Mouse (Mus musculus) neural tube, embryonic 15.5 days (tissue): Measurements from ENCODE around the gene Necab2. TPM values are rescaled to one million over a fixed set of nuclear protein-coding genes. Genes with fewer than 3 reads are reported as not detected.
A peak's percentile ranks its signal among the peaks of the same experiment; 100 is the strongest.

ENCODE experiments used
- ATAC-seq: fragments of 200-750 bp; cut with Nextera tagmentation; 2 replicates; pipeline ENCODE4 v1.8.0; 2017; ENCODE audit warnings: mild to moderate bottlenecking, moderate TSS enrichment, moderate library complexity; ENCODE audit not compliant: low FRiP score
- H3K27ac ChIP-seq: fragments of 300-500 bp; sonication (generic); replicated peaks from 2 replicates; pipeline ENCODE4 v1.5.1; 2015; ENCODE audit warnings: mild to moderate bottlenecking, inconsistent platforms
- H3K27me3 ChIP-seq: fragments of 300-500 bp; sonication (generic); replicated peaks from 2 replicates; pipeline ENCODE4 v1.6.1; 2015; ENCODE audit warnings: inconsistent platforms
- H3K36me3 ChIP-seq: fragments of 300-500 bp; sonication (generic); 2 replicates; pipeline ENCODE4 v1.6.1; 2015; ENCODE audit warnings: inconsistent platforms
- H3K4me1 ChIP-seq: fragments of 300-500 bp; sonication (generic); 2 replicates; pipeline ENCODE4 v1.6.1; 2015; ENCODE audit warnings: inconsistent platforms
- H3K4me2 ChIP-seq: fragments of 300-500 bp; sonication (generic); 2 replicates; pipeline ENCODE4 v1.6.1; 2015; ENCODE audit warnings: inconsistent platforms, mild to moderate bottlenecking, moderate library complexity
- H3K4me3 ChIP-seq: fragments of 300-500 bp; sonication (generic); replicated peaks from 2 replicates; pipeline ENCODE4 v1.5.1; 2015; ENCODE audit warnings: mild to moderate bottlenecking, inconsistent platforms
- H3K9ac ChIP-seq: fragments of 300-500 bp; sonication (generic); replicated peaks from 2 replicates; pipeline ENCODE4 v1.6.1; 2015; ENCODE audit warnings: mild to moderate bottlenecking, inconsistent platforms
- H3K9me3 ChIP-seq: fragments of 300-500 bp; sonication (generic); replicated peaks from 2 replicates; pipeline ENCODE4 v1.6.1; 2016; ENCODE audit warnings: inconsistent platforms
- WGBS: fragments of 180-500 bp; shearing (Covaris S2); methylation state at CpG from one replicate; pipeline ENCODE4 v1.1.7; 2015; ENCODE audit warnings: mixed read lengths; 5-methylcytosine and 5-hydroxymethylcytosine counted together
- polyA plus RNA-seq: library from polyadenylated mRNA; unstranded; fragments of >200 nt; fragmentation: Nextera tagmentation; extraction: Ambion mirVana; gene quantifications from 2 replicates; pipeline ENCODE4 v1.2.1, GENCODE M21; 2015

The Necab2 gene
- polyA plus RNA-seq, result 35.3 and 45.3 TPM in 2 replicates

DNA sequence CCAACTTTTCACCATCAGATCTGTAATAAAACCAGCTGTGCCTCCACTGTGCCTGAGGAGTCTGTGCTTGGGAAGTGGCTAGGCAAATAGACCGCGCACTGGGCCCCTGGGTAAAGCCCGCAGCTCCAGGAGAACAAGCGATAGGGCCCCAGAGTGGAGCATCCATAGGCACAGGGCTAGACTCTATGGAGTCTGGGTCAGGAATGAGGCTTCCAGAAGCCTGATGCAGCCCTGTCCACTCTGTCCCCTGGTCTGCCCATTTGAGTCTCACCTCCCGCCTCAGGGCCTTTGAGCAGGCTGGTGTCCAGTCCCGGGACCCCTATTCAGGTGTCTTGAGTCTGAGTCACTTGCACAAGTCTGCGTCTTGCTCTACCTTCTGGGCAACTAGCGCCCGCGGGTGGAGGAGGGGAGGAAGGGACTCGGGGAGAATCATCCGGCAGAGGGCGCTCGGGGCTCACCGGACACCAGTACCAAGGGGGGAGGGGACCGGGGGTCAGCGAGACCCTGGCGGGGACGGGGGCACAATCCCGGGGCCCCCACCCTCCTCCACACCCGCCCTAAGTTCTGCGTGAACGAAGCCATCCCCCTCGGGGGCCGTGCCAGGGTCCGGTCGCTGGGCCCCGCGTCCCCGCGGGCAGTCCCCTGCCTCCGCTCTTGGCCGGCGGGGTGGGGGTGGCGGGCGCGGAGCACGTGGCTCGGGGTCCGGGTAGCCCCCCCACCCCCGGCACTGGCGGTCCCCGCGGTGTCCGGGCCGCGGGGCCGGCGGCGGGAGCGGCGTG is at the start of gene Necab2:
Necab2 (plus strand) TSS at position 509 of the 779 bp plus-strand sequence.
- WGBS, result 3% methylated on average over 30 of the region's 52 CpGs
- H3K27ac ChIP-seq, result no peak within 1 kb of the TSS; the same call in 1 of the 2 replicates

DNA sequence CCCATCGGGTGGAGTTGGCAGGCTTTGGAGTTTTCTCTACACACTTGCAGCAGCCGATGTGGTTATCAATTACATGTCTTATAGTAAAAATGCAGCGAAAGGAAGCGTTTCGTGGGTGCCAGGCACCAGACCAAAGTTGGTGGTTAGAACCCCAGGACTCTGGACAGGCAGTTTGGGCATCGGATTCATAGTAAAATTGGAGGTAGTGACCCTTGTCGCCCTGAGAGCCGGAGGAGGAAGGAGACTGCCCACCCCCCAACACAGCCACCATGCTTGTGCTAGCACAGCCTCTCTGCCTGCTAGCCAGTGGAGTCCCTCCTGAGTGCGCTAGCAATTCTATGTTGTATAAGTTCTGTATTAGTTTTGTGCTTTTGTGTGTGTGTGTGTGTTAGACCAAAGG is 48.0 kb upstream of the Necab2 start:
- Histone ChIP-seq H3K9me3 (no peaks in the 10 kb centered on the region), H3K27ac (no peak overlapping the region), H3K9ac (no peak overlapping the region), H3K27me3 (no peaks in the 10 kb centered on the region), H3K36me3 (peaks cover 15% of the 10 kb centered on the region), H3K4me1 (peaks cover 35% of the 10 kb centered on the region), H3K4me2 (no peak overlapping the region), H3K4me3 (no peak overlapping the region)
- WGBS, result 85% methylated on average over 9 of the region's 9 CpGs
- no peak for ATAC-seq

More for the DNA sequence above, at the start of gene Necab2:
- Histone ChIP-seq H3K9me3 (no peaks in the 10 kb centered on the region), H3K4me3 (peak within 1 kb of the TSS; percentile 69), H3K9ac (peak within 1 kb of the TSS; percentile 74), H3K4me2 (peak within 1 kb of the TSS; percentile 92), H3K36me3 (no peaks in the 10 kb centered on the region), H3K27me3 (peaks cover 18% of the 10 kb centered on the region), H3K4me1 (peaks cover 22% of the 10 kb centered on the region)
- ATAC-seq, result peak; percentile 70

DNA sequence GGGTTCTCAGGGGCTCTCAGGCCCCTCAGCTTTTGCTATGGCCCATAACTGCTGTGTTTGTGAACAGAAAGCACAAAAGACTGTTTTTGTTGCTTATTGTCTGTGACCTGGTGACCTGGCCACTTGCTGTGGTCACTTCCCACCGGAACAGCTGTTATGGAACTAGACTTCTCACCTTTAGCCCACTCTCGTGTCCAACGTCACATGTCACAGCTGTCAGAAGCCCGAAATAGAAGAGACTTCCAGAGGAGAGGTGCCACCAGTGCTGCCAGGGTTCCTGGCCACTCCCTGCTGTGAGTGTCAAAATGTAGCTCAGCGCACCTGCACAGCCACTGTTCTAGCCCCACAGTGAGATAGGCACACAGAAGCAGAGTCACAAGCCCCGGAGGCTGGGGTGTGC is 47.3 kb upstream of the Necab2 start:
- ATAC-seq, result no peak
- H3K4me2 ChIP-seq, result no peak overlapping the region
- 71% methylated on average over 6 of the region's 6 CpGs for WGBS

DNA sequence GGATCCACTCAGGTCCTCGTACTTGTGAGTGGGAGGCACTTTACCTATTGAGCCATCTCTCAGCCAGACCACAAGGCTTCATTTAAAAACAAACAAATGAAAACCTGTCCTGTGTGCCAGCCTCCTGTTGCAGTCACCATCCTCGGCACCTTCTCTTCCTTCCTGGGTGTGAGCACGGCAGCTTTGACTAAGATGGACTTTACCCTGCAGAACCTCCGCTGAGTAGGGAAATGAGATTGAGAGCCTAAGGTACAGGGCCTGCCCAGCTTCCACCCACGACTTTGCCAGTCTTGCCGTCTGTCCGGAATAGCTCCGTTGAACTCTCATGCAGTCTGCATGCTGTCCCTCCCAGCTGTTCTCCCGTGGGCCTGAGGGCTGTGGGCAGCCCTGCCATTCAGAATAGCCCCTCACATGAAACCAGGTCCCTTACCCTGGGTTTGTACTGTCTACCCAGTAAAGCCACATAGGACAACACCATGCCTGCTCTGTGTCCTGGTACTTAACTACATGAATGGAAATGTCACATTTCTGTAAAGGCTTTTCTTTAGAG is 46.3 kb upstream of the Necab2 start:
- Histone ChIP-seq H3K9me3 (no peaks in the 10 kb centered on the region), H3K27ac (no peak overlapping the region), H3K4me3 (no peak overlapping the region), H3K4me2 (no peak overlapping the region), H3K4me1 (peaks cover 28% of the 10 kb centered on the region), H3K27me3 (no peaks in the 10 kb centered on the region), H3K9ac (no peak overlapping the region), H3K36me3 (peaks cover 29% of the 10 kb centered on the region)
- no peak for ATAC-seq
- 86% methylated on average over 9 of the region's 9 CpGs for WGBS

More for the DNA sequence above, 47.3 kb upstream of the Necab2 start:
- H3K9me3 ChIP-seq, result no peaks in the 10 kb centered on the region
- no peak overlapping the region for H3K4me3 ChIP-seq
- H3K27me3 ChIP-seq, result no peaks in the 10 kb centered on the region
- peaks cover 30% of the 10 kb centered on the region for H3K4me1 ChIP-seq
- H3K36me3 ChIP-seq, result peaks cover 21% of the 10 kb centered on the region
- no peak overlapping the region for H3K9ac ChIP-seq
- H3K27ac ChIP-seq, result no peak overlapping the region

DNA sequence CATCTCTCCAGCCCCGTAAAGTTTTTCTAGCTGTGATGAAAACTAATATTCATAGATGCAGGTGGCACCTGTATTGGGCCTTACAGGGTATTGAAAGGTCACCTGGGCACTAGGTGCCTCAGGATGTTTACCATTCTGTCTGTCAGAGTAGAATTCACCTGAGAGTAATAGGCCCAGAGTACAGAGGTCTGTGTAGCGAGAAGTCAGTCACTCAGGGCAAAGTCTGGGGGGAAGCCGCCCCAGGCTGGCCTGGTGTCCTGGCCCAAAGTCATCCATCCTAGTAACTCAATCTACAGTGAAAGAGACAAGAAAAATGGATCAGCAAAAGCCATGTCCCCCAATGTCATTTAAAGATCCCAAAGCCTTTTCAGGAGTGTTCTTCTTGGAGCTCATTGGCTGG is 45.6 kb upstream of the Necab2 start:
- Histone ChIP-seq H3K9me3 (no peaks in the 10 kb centered on the region), H3K4me2 (no peak overlapping the region), H3K27me3 (no peaks in the 10 kb centered on the region), H3K4me3 (no peak overlapping the region), H3K4me1 (peaks cover 22% of the 10 kb centered on the region), H3K36me3 (peaks cover 32% of the 10 kb centered on the region), H3K9ac (no peak overlapping the region), H3K27ac (no peak overlapping the region)
- no peak for ATAC-seq
- 93% methylated on average over 3 of the region's 3 CpGs for WGBS

DNA sequence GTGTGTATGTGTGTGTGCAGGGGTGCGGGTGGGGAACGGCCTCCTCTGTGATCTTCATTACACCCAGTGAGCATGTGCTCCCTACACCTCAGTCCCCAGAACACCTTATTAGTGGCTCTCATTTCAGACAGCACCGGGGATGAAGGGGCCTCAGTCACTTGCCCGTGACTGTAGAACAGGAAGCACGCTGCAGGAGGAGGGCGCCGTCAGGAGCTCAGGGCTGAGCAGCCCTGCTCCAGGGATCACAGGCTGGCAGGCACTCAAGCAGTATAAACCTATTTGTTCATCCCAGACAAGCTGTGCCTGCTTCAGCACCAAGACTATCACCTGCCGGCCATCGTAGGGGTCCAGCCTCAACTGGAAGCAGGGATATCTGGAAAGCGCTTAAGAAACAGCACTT is 42.6 kb upstream of the Necab2 start:
- H3K27me3 ChIP-seq, result no peaks in the 10 kb centered on the region
- H3K36me3 ChIP-seq, result peaks cover 49% of the 10 kb centered on the region
- no peak overlapping the region for H3K27ac ChIP-seq
- H3K9ac ChIP-seq, result no peak overlapping the region
- no peak for ATAC-seq
- H3K4me2 ChIP-seq, result no peak overlapping the region
- no peaks in the 10 kb centered on the region for H3K9me3 ChIP-seq
- whole genome bisulfite sequencing, result 85% methylated on average over 10 of the region's 10 CpGs
- H3K4me1 ChIP-seq, result 0 out of 2 replicates have a peak, but pooled peaks cover 2% of the 10 kb centered on the region
- H3K4me3 ChIP-seq, result no peak overlapping the region

DNA sequence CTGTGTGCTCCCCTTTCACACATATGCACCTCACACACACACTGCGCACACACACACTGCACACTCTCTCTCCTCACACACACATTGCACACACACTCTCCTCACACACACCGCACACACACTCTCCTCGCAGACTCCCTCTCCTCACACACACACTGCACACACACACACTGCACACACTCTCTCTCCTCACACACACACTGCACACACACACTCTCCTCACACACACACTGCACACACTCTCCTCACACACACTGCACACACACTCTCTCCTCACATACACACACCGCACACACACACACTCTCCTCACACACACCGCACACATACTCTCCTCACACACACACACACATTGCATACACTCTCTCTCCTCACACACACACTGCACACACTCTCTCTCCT is 41.9 kb upstream of the Necab2 start:
- Histone ChIP-seq H3K4me3 (no peak overlapping the region), H3K36me3 (peaks cover 57% of the 10 kb centered on the region), H3K27me3 (no peaks in the 10 kb centered on the region), H3K9me3 (no peaks in the 10 kb centered on the region), H3K4me2 (no peak overlapping the region), H3K27ac (no peak overlapping the region), H3K4me1 (no peaks in the 10 kb centered on the region), H3K9ac (no peak overlapping the region)
- WGBS, result 97% methylated on average over 5 of the region's 5 CpGs
- no peak for ATAC-seq

DNA sequence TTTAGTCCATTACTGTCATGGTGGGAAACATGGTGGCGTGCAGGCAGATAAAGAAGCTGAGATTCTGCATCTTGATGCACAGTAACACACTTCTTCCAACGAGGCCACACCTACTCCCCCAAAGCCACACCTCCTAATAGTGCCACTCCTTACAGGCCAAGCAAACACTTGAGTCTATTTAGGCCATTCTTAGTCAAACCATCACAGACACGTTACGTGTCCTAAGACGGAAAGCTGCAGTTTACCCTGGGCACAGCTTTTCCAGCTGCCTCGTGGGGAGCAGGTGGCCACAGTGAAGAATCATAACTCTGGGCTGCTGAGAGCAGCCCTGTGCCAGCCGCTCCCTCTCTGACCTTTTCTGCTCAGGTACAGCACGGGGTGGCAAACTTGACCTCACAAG is 38.2 kb upstream of the Necab2 start:
- Histone ChIP-seq H3K9ac (no peak overlapping the region), H3K27me3 (no peaks in the 10 kb centered on the region), H3K4me3 (no peak overlapping the region), H3K36me3 (peaks cover 65% of the 10 kb centered on the region), H3K27ac (no peak overlapping the region), H3K4me2 (no peak overlapping the region), H3K4me1 (peaks cover 4% of the 10 kb centered on the region), H3K9me3 (no peaks in the 10 kb centered on the region)
- WGBS, result 78% methylated on average over 8 of the region's 8 CpGs
- ATAC-seq, result no peak

DNA sequence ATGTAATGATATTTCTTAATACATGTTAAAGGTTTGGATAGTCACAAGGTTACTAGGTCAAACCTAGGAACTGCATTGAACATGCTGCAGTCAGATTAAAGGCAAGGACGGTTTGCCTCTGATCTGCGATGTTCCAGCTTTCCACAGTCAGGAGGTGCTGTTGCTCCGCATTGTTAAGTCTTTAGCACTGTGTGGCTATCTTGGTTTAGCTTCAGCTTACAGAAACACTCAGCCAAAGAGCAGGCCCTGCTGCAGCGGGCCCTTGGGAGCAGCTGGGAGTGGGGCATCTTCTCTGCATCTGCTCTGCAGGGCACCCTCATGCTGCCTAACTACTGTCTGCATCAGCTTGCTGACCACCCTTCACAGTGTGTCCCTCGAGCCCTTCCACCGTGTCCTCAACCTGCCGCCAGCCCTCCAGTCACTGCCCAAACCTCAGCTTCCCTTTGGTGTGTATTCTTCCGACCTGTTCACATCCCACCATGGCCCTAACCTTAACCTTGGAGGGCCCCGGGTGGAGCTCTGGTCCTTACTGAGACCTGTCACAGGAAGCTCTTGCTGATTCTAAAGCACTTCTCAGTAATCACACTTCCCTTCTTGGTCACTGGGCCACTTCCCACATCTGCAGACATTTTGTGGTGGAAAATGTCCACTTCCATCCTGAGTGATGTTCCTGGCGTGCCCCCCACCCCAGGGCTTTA is 34.3 kb upstream of the Necab2 start:
- Histone ChIP-seq H3K4me1 (peaks cover 4% of the 10 kb centered on the region), H3K9ac (no peak overlapping the region), H3K9me3 (no peaks in the 10 kb centered on the region), H3K27ac (0 out of 2 replicates have a peak overlapping the region, but pooled peaks have one; percentile 1), H3K36me3 (peaks cover 42% of the 10 kb centered on the region), H3K27me3 (0 out of 2 replicates have a peak, but pooled peaks cover 2% of the 10 kb centered on the region), H3K4me2 (no peak overlapping the region), H3K4me3 (no peak overlapping the region)
- WGBS, result 62% methylated on average over 10 of the region's 10 CpGs
- ATAC-seq, result no peak

DNA sequence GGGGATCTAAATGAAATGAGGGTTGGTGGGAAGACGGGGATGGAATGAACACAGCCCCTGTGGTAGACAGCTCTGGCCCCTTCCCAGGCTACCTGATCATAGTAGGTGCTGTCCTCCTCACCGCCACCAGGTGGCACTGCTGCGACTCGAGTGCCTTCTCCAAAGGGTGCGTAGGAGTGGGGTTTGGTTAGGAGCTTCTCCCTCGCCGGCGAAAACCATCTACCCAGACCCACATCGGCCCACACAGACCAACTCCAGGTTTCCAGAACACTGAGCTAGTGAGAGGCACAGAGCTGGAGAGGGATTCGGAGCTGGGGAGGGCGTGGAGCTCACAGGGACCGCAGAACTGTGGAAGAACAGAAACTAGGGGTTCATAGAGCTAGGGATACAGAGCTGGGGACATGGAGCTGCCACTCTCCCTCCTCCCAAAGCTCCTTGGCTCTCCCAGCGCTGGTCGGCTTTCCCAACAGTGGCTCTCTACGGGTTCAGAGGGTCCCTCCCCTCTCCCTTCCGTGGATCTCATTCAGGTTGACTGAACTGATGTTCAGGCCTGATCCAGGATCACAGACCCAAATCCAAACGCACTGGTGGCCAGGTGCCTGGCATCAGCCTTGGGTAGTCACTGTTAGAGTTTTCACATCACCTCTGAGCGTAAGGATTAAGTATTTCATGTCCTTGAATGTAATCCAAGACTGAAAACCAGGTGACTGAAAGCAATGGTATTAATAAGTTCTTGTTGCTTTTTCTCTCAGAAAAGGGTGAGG is 33.6 kb upstream of the Necab2 start:
- H3K4me1 ChIP-seq, result peaks cover 4% of the 10 kb centered on the region
- 11% methylated on average over 18 of the region's 18 CpGs for WGBS
- 0 out of 2 replicates have a peak, but pooled peaks cover 2% of the 10 kb centered on the region for H3K27me3 ChIP-seq
- H3K4me2 ChIP-seq, result peak overlapping the region; percentile 51
- no peak overlapping the region for H3K27ac ChIP-seq
- ATAC-seq, result peak; percentile 74
- H3K9me3 ChIP-seq, result no peaks in the 10 kb centered on the region
- no peak overlapping the region for H3K4me3 ChIP-seq
- 0 out of 2 replicates have a peak overlapping the region, but pooled peaks have one; percentile 40 for H3K9ac ChIP-seq
- H3K36me3 ChIP-seq, result peaks cover 34% of the 10 kb centered on the region

DNA sequence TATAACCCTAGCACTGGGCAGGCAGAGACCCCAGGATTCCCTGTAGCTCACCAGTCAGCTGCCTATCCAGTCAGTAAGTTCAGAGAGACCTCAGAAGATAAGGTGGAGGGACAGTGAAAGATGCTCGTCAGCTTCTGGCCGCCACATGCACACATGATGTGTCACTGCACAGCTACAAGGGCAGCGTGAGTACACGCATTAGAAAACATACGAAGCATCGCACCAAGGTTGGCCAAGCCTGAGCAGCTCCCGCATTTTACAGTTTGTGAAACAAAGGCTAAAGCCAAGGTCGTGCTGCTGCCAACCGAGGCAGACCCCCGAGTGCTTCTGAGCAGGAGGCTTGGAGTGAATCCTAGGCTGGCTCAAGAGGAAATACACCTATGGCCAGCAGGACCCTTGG is 32.9 kb upstream of the Necab2 start:
- ATAC-seq, result no peak
- H3K36me3 ChIP-seq, result peaks cover 28% of the 10 kb centered on the region
- no peak overlapping the region for H3K4me3 ChIP-seq
- WGBS, result 82% methylated on average over 10 of the region's 10 CpGs
- H3K27me3 ChIP-seq, result 0 out of 2 replicates have a peak, but pooled peaks cover 2% of the 10 kb centered on the region
- no peaks in the 10 kb centered on the region for H3K9me3 ChIP-seq
- no peak overlapping the region for H3K9ac ChIP-seq
- peaks cover 4% of the 10 kb centered on the region for H3K4me1 ChIP-seq
- no peak overlapping the region for H3K27ac ChIP-seq
- H3K4me2 ChIP-seq, result no peak overlapping the region
